Mouse (Mus musculus) adrenal gland, adult 8-10 months (tissue): Measurements from ENCODE around the gene Gm15319. TPM values are rescaled to one million over a fixed set of nuclear protein-coding genes. Genes with fewer than 3 reads are reported as not detected.
"Not testable (repeated sequence)": the region's sequence is repeated elsewhere in the genome, so short reads cannot be mapped to it uniquely, and the experiment has no call there.

Experiments used
- DNase-seq: peaks from one replicate; pipeline ENCODE4 v3.0.0; 2022
- total RNA-seq, 4 experiments: library from RNA; stranded (reverse); gene quantifications; 2 replicates each; pipeline ENCODE4 v1.2.4; 2022

Gm15319 gene
- total RNA-seq, 4 experiments from 2014 or later = 0.52 to 1.8 (median 0.98) TPM

- peak; percentile 80 for DNase-seq
Observed at GRCm38 (mm10) chr8:20296803-20297702, 66.0 kb downstream of the Gm15319 start.

GRCm38 (mm10) chr8:20295881-20296280 lies 67.1 kb downstream of the Gm15319 start:
- not testable (repeated sequence) for DNase-seq

GRCm38 (mm10) chr8:20294826-20295225 lies 68.2 kb downstream of the Gm15319 start:
- DNase-seq = not testable (repeated sequence)

GRCm38 (mm10) chr8:20293966-20294365 lies 69.0 kb downstream of the Gm15319 start:
- not testable (repeated sequence) for DNase-seq

- DNase-seq = not testable (repeated sequence)
Observed at GRCm38 (mm10) chr8:20290015-20290414, 73.0 kb downstream of the Gm15319 start.

GRCm38 (mm10) chr8:20288878-20289277 lies 74.1 kb downstream of the Gm15319 start:
- not testable (repeated sequence) for DNase-seq

GRCm38 (mm10) chr8:20287706-20288105 lies 75.3 kb downstream of the Gm15319 start:
- not testable (repeated sequence) for DNase-seq
